Mouse (Mus musculus): ENCODE measurements at regions not wholly inside any gene's neighbourhood (a gene's known extent, or its start where the extent isn't known, plus 50 kb on each side); places are given as distances from the start of the nearest gene placed in this dataset.

- TF ChIP-seq CTCF (IDR thresholded peaks at IDR 0.05; ENCODE audit: borderline replicate concordance, control insufficient read depth, extremely low read depth, insufficient read depth, low read length, poor library complexity) (no peak), POLR2A (IDR thresholded peaks at IDR 0.05; ENCODE audit: control insufficient read depth, extremely low read depth, insufficient read depth, low read length, poor library complexity) (no peak)
These were observed 1183.7 kb upstream of the A1bg start for GRCm38 (mm10) chr15:62106518-62106975.
